Mouse (Mus musculus) T-helper 1 cell (primary cell): ENCODE measurements around the gene Cmas.

Source experiments
- in situ Hi-C: fragments of 300-600 bp; cut with MboI, MseI; formaldehyde crosslinking; loops from one replicate; pipeline ENCODE4 v1.15.1; 2025; ENCODE audit warnings: high pct_unique_total_duplicates

Gene Cmas

GRCm38 (mm10) chr6:142751365-142751764 lies 5.1 kb upstream of the Cmas start:
- in situ Hi-C loops, result no loop called here

DNA sequence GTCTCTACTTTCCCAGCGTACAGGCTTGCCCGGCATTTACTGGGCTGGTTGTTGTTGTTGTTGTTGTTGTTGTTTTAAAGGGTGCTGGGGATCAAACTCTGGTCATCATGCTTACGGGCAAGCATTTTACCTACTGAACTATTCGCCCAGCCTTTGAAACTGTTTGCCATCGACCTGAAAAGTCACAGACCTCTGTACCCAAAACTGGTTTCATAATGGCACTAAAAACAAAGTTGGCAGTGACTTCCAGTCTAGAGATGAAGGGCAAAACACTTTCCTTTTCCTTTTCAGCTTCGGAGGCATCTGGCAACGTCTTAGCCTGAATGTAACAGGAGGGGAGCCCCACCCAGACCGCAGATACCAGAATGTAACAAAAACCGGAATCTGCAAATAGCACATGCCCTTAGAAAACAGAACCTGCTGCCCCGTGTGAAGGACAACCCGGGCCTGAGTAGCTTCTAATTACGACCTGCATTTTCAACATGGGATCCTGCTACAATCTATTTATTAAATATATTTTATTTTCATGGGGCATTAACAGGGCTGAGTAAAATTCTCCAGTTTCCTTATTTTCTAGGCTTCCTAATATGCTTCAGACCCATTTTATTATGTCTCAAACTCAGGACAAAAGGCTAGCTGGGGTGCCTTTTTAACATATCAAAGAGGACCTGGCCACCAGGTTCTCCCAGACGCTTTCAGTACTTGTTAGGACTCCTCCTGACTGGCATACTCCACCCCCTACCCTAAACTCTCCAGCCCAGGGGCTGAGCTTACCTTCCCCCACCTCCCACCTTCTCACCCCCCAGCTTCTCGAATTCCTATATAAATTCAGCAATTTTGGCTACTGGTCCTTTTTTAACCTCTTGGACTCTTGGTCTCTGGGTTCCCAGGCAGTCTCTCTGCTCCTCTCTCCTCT lies 3.9 kb upstream of the Cmas start:
- in situ Hi-C loops, result no loop called here

DNA sequence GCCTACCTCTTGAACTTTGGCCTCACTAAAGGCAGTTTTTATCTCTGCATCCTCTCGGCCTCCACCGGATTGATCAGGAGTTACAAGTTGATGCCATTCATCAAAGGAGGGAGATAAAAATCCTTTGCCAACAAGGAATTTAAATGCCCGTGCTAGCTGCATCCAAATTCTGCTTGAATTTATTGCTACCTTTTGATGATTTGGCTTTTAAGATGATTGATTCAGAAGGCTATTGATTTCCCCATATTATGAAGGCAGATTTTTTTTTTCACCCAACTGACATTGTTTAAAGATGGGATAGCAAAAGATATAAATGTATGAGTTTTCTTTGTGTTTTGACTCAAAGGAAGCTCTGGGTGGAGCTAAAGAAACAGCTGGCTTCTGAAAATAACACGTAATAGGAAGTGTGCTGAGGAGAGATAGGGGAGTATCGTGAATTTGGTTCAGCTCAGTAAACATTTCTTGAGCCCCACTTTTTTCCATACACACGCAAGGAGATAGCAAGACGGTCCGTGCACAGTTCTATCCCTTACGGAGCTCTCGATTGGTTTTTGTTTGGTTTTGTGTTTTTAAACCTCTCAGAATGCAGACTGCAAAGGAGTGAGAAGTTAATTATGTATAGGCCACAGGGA lies 964 bp downstream of the Cmas start:
- in situ Hi-C loops, result loop anchor here (5.0 kb wide), 1 partner anchor 195 kb away; no protein-coding TSS in a partner anchor

- in situ Hi-C loops, result loop anchor here (5.0 kb wide), 1 partner anchor 194 kb away; no protein-coding TSS in a partner anchor
These were observed 1.5 kb downstream of the Cmas start for GRCm38 (mm10) chr6:142757976-142758375.

DNA sequence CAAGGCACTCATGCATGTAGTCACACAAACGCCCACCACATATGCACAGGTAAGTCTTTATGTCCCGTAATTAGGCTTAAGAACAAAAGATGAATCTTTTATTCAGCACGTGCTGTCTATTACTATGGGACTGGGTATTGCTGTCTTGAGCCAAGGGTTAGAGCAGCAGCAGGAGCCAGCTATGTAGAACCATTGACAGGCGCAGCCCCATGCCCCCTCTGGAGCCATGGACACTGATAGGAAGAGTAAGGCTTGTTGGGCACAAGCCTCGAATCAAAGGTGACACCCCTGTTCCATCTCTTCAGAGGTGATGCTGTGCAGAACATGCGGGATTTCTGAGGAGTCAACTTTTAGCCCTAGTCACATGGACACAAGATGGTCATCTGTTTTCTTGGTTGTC lies 2.1 kb downstream of the Cmas start:
- in situ Hi-C loops, result loop anchor here (5.0 kb wide), 1 partner anchor 194 kb away; no protein-coding TSS in a partner anchor

GRCm38 (mm10) chr6:142759633-142760032 lies 3.1 kb downstream of the Cmas start:
- in situ Hi-C loops, result loop anchor here (5.0 kb wide), 1 partner anchor 193 kb away; no protein-coding TSS in a partner anchor

DNA sequence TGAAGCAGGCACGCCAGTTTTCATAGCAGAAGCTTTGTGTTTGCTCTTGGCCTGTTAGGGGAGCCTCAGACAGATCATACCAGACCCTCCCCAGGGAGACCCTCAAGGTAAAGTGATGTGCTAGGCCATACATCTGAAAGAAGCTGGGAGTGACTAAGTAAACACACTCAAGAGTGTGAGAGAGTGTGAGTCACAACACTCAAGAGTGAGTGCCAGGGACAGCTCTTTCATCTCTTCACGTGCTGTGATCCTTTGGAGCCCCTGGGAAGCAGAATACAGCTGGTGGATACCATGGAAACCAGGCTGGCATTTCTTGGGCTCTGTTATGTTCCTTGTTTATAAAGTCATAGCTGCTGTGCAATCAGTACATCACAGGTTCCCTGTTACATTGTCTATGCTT lies 8.4 kb downstream of the Cmas start:
- in situ Hi-C loops, result no loop called here

DNA sequence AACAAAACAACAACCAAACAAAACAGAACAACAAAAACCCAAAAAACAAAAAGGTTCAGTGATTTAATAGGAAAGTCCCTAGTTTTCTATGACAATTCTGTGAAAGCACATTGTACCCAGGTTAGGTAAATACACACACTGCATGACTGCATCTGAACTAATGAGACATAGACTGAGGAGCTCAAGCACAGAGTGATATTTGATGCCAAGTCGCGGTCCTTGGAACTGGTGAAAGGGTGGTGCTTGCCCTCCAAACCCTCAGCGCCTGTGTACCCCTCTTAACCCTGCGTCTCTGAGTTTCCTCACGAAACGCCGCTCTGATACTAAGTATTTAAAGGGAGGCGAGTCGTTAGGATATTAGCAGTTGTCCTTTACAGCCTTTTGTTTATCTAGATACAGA lies 10.8 kb downstream of the Cmas start:
- in situ Hi-C loops, result no loop called here

GRCm38 (mm10) chr6:142769896-142770295 lies 13.4 kb downstream of the Cmas start:
- in situ Hi-C loops, result no loop called here

DNA sequence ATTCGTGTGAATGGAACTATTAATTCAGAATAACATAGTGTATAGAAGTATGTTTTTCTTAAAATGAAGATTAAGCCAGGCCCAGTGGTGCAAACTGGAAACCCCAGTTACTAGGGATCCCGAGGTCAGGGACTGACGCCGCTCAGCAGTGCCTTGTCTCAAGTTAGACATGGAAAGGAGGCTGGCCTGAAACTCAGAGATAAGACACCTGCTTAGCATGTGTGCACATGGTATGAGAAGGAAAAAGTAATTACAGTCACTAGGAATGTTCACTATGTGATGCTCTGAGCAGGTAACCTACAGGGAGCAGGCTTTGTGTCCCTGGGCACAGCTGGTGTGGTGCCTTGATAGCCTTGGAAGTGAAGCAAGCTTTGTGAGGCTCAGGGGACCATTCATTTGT lies 15.2 kb downstream of the Cmas start:
- in situ Hi-C loops, result no loop called here

- in situ Hi-C loops, result no loop called here
These were observed 17.1 kb downstream of the Cmas start for GRCm38 (mm10) chr6:142773566-142773965.

GRCm38 (mm10) chr6:142776935-142777334 lies 20.4 kb downstream of the Cmas start:
- in situ Hi-C loops, result no loop called here

DNA sequence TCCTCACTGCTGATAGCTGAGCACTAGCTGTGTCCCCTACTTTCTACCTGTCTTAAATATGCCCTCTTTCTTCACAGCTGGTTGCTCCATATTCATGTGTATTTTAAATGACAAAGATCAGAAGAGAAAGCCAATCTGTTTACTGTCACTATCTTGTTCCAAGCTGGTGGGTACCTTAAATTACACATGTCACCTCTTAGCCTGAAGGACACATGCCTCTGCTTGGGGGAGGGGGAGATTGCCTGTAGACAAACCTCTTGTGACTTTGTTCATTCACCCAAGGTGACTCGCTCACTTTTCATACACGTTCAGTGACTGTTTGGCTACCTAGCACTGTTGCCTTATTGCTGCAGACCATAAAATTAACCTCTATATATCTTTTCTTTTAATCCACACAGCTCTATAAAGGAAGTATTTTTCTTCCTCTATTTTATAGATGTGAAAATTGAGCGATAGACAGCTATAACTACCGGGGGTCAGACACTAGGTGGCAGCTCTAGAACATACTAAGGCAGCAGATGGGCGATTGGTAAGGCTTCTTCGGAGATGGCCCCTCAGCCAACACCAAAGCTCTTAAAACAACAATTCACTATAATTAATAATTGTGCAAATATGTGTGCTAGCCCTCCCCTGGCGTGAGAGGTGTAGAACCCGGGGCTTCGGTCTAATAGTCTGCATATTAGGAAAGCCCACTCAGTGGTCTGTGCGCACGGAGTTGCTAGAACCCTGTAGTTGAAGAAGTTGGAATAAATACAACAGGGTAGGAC lies 22.7 kb downstream of the Cmas start:
- in situ Hi-C loops, result no loop called here

DNA sequence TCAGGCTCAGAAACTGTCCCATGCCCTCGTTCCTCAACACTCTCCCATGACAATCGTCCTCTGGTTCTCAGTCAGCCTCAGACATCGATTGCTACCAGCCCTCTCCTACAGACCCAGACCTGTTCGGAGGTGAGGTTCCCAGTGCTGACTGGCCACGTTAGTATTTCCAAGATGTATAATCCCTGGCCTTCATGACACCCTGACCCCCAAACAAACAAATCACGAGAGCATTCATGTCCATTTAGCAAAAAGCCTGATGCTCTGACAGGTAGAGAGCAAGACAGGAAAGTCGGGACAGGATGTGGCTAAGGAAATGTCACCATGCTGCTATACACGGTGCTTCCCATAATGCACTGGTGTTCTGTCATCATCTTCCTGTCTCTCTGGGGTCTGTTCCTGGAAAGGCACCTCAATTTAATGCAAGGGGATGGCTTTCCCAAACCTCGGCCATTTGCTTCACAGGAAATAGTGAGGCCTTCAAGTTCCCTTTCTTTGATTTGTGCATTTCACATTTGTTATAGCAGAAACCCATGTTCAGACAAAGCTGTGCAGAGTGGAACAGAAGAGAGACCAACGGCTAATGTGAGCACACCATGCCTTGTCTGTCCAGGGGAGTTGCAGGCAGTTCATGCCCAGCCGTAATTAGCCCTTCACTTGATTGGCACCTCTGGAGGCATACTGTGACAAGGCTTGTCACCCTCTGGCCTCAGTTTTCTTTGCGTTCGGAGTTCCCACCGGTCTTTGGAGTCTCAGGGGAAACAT lies 23.5 kb downstream of the Cmas start:
- in situ Hi-C loops, result no loop called here

- in situ Hi-C loops, result no loop called here
These were observed 24.1 kb downstream of the Cmas start for GRCm38 (mm10) chr6:142780574-142781033.

DNA sequence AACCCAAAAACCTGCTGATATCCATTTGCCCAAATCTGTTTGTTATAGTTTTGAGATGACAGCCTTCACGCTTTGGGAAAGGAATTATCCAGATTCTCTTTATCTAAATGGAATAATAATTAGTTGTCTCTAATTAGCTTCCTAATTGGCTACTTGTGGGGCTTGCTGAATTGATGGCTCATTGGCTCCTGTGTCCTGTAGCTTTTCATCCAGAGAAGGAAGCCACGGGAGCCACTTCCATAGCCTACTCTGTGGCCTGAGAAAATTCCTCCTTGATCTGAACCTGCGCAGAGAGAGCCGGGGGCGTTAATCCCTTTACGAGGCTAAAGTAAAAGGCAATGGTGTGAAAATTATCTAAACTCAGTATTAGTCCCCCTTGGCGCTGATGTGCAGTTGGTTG lies 24.8 kb downstream of the Cmas start:
- in situ Hi-C loops, result no loop called here

GRCm38 (mm10) chr6:142785343-142785742 lies 28.9 kb downstream of the Cmas start:
- in situ Hi-C loops, result no loop called here

GRCm38 (mm10) chr6:142786106-142786505 lies 29.6 kb downstream of the Cmas start:
- in situ Hi-C loops, result no loop called here

DNA sequence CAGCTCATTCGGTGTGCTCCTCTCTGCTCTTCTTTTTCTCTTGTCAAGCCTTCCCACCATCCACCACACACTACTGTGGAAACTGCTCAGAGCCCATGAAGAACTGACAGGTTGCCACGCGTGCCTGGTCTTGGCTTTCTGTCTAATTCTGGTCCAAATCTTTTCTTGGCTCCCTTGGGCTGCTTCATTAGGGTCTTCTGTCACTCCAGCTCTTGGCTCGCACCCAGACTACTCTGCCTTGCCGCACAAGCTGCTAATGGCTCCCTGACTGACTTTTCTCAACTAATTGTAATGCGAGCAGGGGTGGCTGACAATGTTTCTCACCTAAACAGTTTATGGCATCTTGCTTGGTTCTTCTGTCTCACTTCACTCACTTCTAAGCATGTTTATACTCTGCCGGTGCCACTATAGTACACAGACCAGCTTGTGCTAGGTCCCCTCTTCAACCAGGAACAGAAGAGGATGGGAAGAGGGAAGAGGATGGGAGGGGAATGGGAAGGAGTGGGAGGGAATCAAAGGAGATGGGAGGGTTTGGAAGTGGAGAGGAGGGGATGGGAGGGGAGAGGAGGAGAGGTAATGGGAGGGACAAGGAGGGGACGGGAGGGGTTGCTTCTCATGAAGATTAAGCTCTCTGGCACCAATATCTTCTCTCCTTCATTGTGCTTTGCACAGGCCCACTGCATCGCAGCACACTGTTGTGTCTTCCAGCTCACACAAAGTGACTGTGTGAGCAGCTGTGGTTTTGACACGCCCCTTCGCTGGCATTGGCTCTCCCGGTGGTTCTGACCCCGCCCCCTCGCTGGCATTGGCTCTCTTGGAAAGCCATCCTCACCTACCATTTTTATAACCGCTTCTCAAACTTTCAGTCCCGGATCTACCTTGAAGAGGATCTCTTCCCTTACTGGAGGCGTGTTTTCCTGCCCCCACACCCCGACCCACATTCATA lies 31.8 kb downstream of the Cmas start:
- in situ Hi-C loops, result no loop called here

- in situ Hi-C loops, result no loop called here
These were observed 33.2 kb downstream of the Cmas start for GRCm38 (mm10) chr6:142789736-142790135.
